In genomic region chrX:161716503-161716864, GRCm38 (mm10) we compare ENCODE assay signal across 7 mouse cellular contexts. TPM values are rescaled to one million over a fixed set of nuclear protein-coding genes. Genes with fewer than 3 reads are reported as not detected.
A peak's percentile ranks its signal among the peaks of the same experiment; 100 is the strongest.
DNase-seq lines count a peak whose midpoint lies in the region; ATAC-seq lines count a peak whose summit lies in the region.

No protein-coding gene starts in this region.

- no peak for DNase-seq in lung, postnatal 36 days
- DNase-seq in thymus, adult 18-20 months, result no peak
- no peak for DNase-seq in gastrocnemius, postnatal 10 days

- no peaks in the 10 kb centered on the region for H3K4me1 ChIP-seq in lung, embryonic 15.5 days
- H3K4me1 ChIP-seq in forebrain, embryonic 15.5 days, result peaks cover 15% of the 10 kb centered on the region
- H3K4me1 ChIP-seq in limb, embryonic 15.5 days, result no peaks in the 10 kb centered on the region
- H3K4me1 ChIP-seq in stomach, embryonic 14.5 days (ENCODE audit: control insufficient read depth, insufficient read depth, low read length), result no peaks in the 10 kb centered on the region

- H3K36me3 ChIP-seq in lung, embryonic 15.5 days, result no peaks in the 10 kb centered on the region
- H3K36me3 ChIP-seq in forebrain, embryonic 15.5 days, result no peaks in the 10 kb centered on the region
- H3K36me3 ChIP-seq in limb, embryonic 15.5 days, result no peaks in the 10 kb centered on the region
- H3K36me3 ChIP-seq in stomach, embryonic 14.5 days (ENCODE audit: control insufficient read depth, insufficient read depth, low read length), result no peaks in the 10 kb centered on the region

- H3K27me3 ChIP-seq in lung, embryonic 15.5 days, result peaks cover 47% of the 10 kb centered on the region
- no peaks in the 10 kb centered on the region for H3K27me3 ChIP-seq in forebrain, embryonic 15.5 days
- peaks cover 57% of the 10 kb centered on the region for H3K27me3 ChIP-seq in limb, embryonic 15.5 days
- no peaks in the 10 kb centered on the region for H3K27me3 ChIP-seq in stomach, embryonic 14.5 days (ENCODE audit: control insufficient read depth, insufficient read depth, low read length)

- H3K4me2 ChIP-seq in lung, embryonic 15.5 days, result peak overlapping the region; percentile 89
- H3K4me2 ChIP-seq in forebrain, embryonic 15.5 days (replicated peaks), result peak overlapping the region; percentile 57
- H3K4me2 ChIP-seq in limb, embryonic 15.5 days, result peak overlapping the region; percentile 88
- H3K4me2 ChIP-seq in stomach, embryonic 14.5 days (replicated peaks; ENCODE audit: low read depth, low read length), result peak overlapping the region; percentile 68

- peak overlapping the region; percentile 49 for H3K4me3 ChIP-seq in lung, embryonic 15.5 days
- peak overlapping the region; percentile 64 for H3K4me3 ChIP-seq in forebrain, embryonic 15.5 days
- H3K4me3 ChIP-seq in limb, embryonic 15.5 days, result peak overlapping the region; percentile 49
- peak overlapping the region; percentile 52 for H3K4me3 ChIP-seq in stomach, embryonic 14.5 days (ENCODE audit: low read depth, low read length)

- H3K9me3 ChIP-seq in lung, embryonic 15.5 days, result no peaks in the 10 kb centered on the region
- no peaks in the 10 kb centered on the region for H3K9me3 ChIP-seq in forebrain, embryonic 15.5 days
- no peaks in the 10 kb centered on the region for H3K9me3 ChIP-seq in limb, embryonic 15.5 days
- H3K9me3 ChIP-seq in stomach, embryonic 14.5 days (ENCODE audit: control insufficient read depth, low read depth, low read length), result no peaks in the 10 kb centered on the region

- no peak overlapping the region for H3K27ac ChIP-seq in lung, embryonic 15.5 days
- H3K27ac ChIP-seq in forebrain, embryonic 15.5 days (replicated peaks), result peak overlapping the region; percentile 87; the same call in 1 of the 2 replicates
- no peak overlapping the region for H3K27ac ChIP-seq in limb, embryonic 15.5 days
- H3K27ac ChIP-seq in stomach, embryonic 14.5 days (ENCODE audit: low read length), result no peak overlapping the region

- no peak for ATAC-seq in lung, embryonic 15.5 days (ENCODE audit: borderline replicate concordance, extremely low read depth, low FRiP score, low TSS enrichment)
- peak; percentile 15 for ATAC-seq in forebrain, embryonic 15.5 days (replicated peaks)
- ATAC-seq in limb, embryonic 15.5 days (ENCODE audit: insufficient number of reproducible peaks, low FRiP score, low TSS enrichment, low read depth), result no peak
- ATAC-seq in stomach, embryonic 14.5 days (ENCODE audit: insufficient number of reproducible peaks, insufficient read depth, low FRiP score, low read depth), result no peak

- no peak overlapping the region for H3K9ac ChIP-seq in lung, embryonic 15.5 days
- peak overlapping the region; percentile 72; the same call in 1 of the 2 replicates for H3K9ac ChIP-seq in forebrain, embryonic 15.5 days (replicated peaks)
- no peak overlapping the region for H3K9ac ChIP-seq in limb, embryonic 15.5 days
- no peak overlapping the region for H3K9ac ChIP-seq in stomach, embryonic 14.5 days (replicated peaks; ENCODE audit: low read depth, low read length)

- WGBS in lung, embryonic 15.5 days, result 39% methylated on average over 5 of the region's 9 CpGs
- WGBS in forebrain, embryonic 15.5 days, result 30% methylated on average over 9 of the region's 9 CpGs
- WGBS in limb, embryonic 15.5 days, result 37% methylated on average over 5 of the region's 9 CpGs
- 18% methylated on average over 9 of the region's 9 CpGs for WGBS in stomach, embryonic 14.5 days

RNA-seq across cellular contexts. Expression of gene Rai2, which starts 0.4 kb away (rescaled TPM):
- polyA plus RNA-seq in lung, embryonic 15.5 days (2015; fragmentation: Nextera tagmentation; extraction: Ambion mirVana), result 2.4 and 2.8 TPM in 2 replicates
- polyA plus RNA-seq in forebrain, embryonic 15.5 days (2015; fragmentation: Nextera tagmentation; extraction: Ambion mirVana), result 15.8 and 16.5 TPM in 2 replicates
- 4.5 and 8.3 TPM in 2 replicates for polyA plus RNA-seq in limb, embryonic 15.5 days (2015; fragmentation: Nextera tagmentation; extraction: Ambion mirVana)
- 11.9 and 14.4 TPM in 2 replicates for polyA plus RNA-seq in stomach, embryonic 14.5 days (2014; fragmentation: Nextera tagmentation; extraction: Ambion mirVana)
- 10 to 100 TPM; 22.6 to 32.7 TPM for total RNA-seq in gastrocnemius, postnatal 10 days (2021)
